ENCODE assay signal across 8 mouse cellular contexts in the genomic region with DNA sequence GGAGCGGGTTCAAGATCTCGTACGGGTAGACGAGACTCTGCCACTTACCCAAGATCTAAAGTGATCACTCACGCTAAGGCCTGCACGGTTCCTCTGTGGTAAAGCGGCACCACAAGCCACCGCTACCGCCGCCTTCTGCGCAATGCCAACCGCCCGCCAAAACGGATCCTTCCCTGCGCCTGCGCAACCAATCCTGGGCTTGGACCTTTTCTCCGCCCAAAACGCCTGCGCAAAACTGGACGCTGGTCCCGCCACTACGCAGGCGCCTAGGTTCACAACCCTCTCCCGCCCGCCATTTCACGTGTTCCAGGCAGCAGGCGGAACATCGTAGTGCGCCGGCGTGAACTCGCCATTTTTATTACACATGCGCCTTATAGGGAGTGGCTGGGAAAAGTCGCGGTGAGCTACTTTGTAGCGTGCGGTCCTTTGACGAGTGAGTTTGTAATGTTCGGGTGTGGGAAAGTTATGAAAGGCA. TPM values are rescaled to one million over a fixed set of nuclear protein-coding genes. Genes with fewer than 3 reads are reported as not detected.
DNase-seq lines count a peak whose midpoint lies in the region; ATAC-seq lines count a peak whose summit lies in the region.

A gene (minus strand): TSS at position 132 of the 475 bp plus-strand sequence.

- H3K27me3 ChIP-seq in hindbrain, embryonic 11.5 days (ENCODE audit: control insufficient read depth, insufficient read depth, low read length): no peaks in the 10 kb centered on the region

- no peaks in the 10 kb centered on the region for H3K9me3 ChIP-seq in hindbrain, embryonic 11.5 days (ENCODE audit: control insufficient read depth, low read length)

- H3K9ac ChIP-seq in hindbrain, embryonic 11.5 days (ENCODE audit: low read depth, low read length): peak within 1 kb of the TSS; percentile 66

- under 1% methylated on average over 39 of the region's 39 CpGs for WGBS in hindbrain, embryonic 11.5 days

- peak; percentile 100 for DNase-seq in MN1 (ENCODE audit: low spot score)
- peak; percentile 99 for DNase-seq in cerebellum, adult 9-11 months
- DNase-seq in frontal cortex, adult 2 months (ENCODE audit: extremely low spot score in 1 of 2, low spot score in 1 of 2): peak; percentile 97 to 99
- peak; percentile 96 for DNase-seq in hindbrain, embryonic 11.5 days (ENCODE audit: low spot score)
- DNase-seq in layer of hippocampus, postnatal 10 days (ENCODE audit: low spot score in 2 of 2): peak; percentile 96 to 97
- peak; percentile 99 for DNase-seq in lung, postnatal 10 days
- peak; percentile 97 for DNase-seq in ovary, postnatal 36 days (ENCODE audit: low spot score)
- peak; percentile 94 for DNase-seq in thymus, postnatal 25 days

- peak within 1 kb of the TSS; percentile 89 for H3K27ac ChIP-seq in hindbrain, embryonic 11.5 days (ENCODE audit: low read depth, low read length)

- H3K4me3 ChIP-seq in hindbrain, embryonic 11.5 days (ENCODE audit: low read depth, low read length): peak within 1 kb of the TSS; percentile 46

- H3K4me2 ChIP-seq in hindbrain, embryonic 11.5 days (replicated peaks; ENCODE audit: low read depth, low read length): peak within 1 kb of the TSS; percentile 74

- peak; percentile 95 for ATAC-seq in hindbrain, embryonic 11.5 days (ENCODE audit: low FRiP score)

- peaks cover 7% of the 10 kb centered on the region; the same call in 1 of the 2 replicates for H3K4me1 ChIP-seq in hindbrain, embryonic 11.5 days (replicated peaks; ENCODE audit: control insufficient read depth, insufficient read depth, low read length)

- peaks cover 15% of the 10 kb centered on the region for H3K36me3 ChIP-seq in hindbrain, embryonic 11.5 days (ENCODE audit: control insufficient read depth, insufficient read depth, low read length)

RNA-seq across cellular contexts. Expression of the gene that starts here (rescaled TPM):
- polyA plus RNA-seq in frontal cortex, adult 2 months (2012; rRNA removed): 70.1 and 79.9 TPM in 2 replicates
- 185 and 204 TPM in 2 replicates for polyA plus RNA-seq in hindbrain, embryonic 11.5 days (2014; fragmentation: Nextera tagmentation; extraction: Ambion mirVana)
- 100 to 1,000 TPM; 181 to 188 TPM for total RNA-seq in layer of hippocampus, postnatal 10 days (2021)

Comparison
In these comparisons a context has a peak if more than half of its experiments do, and no peak if none do; other contexts are left out.
1. Peak in every context shown above with its lines: DNase-seq, ATAC-seq, H3K4me3 ChIP-seq and H3K27ac ChIP-seq.